Comparison of ENCODE assay signal across 12 mouse cellular contexts in genomic region chr9:44030646-44031045, GRCm38 (mm10). TPM values are rescaled to one million over a fixed set of nuclear protein-coding genes. Genes with fewer than 3 reads are reported as not detected.
"Had no signal": no experiment of that assay in that cellular context is flagged by ENCODE, and none has a peak within 500 bp of the region (broad histone marks: within the 10 kb centered on the region; RNA-seq: fewer than 3 reads in every experiment).

No protein-coding gene starts in this region.

- H3K27me3 ChIP-seq: kidney, embryonic 15.5 days; limb, embryonic 15.5 days; liver, embryonic 12.5 days; neural tube, embryonic 13.5 days had no signal

- H3K4me1 ChIP-seq: limb, embryonic 15.5 days; liver, embryonic 12.5 days; midbrain, embryonic 10.5 days; neural tube, embryonic 13.5 days had no signal

- DNase-seq: lung, postnatal 10 days; lung, postnatal 4 days; midbrain, embryonic 14.5 days; retina, postnatal 1 day; right cerebral cortex, postnatal 4 days; spleen, adult 18-20 months had no signal

- H3K27ac ChIP-seq: limb, embryonic 15.5 days; liver, embryonic 12.5 days; midbrain, embryonic 10.5 days; neural tube, embryonic 13.5 days had no signal

- H3K9me3 ChIP-seq: kidney, embryonic 15.5 days; limb, embryonic 15.5 days; liver, embryonic 12.5 days; midbrain, embryonic 10.5 days; neural tube, embryonic 13.5 days had no signal

- H3K36me3 ChIP-seq: kidney, embryonic 15.5 days; limb, embryonic 15.5 days; liver, embryonic 12.5 days; midbrain, embryonic 10.5 days; neural tube, embryonic 13.5 days had no signal

- H3K4me3 ChIP-seq: kidney, embryonic 15.5 days; limb, embryonic 15.5 days; liver, embryonic 12.5 days; midbrain, embryonic 10.5 days; neural tube, embryonic 13.5 days had no signal

- H3K9ac ChIP-seq: kidney, embryonic 15.5 days; limb, embryonic 15.5 days; liver, embryonic 12.5 days; lung, embryonic 14.5 days; neural tube, embryonic 13.5 days had no signal

- ATAC-seq: liver, embryonic 12.5 days had no signal

- H3K4me2 ChIP-seq: kidney, embryonic 15.5 days; limb, embryonic 15.5 days; liver, embryonic 12.5 days; lung, embryonic 14.5 days; neural tube, embryonic 13.5 days had no signal

RNA-seq across cellular contexts. Expression of gene Thy1, which starts 12.5 kb away (rescaled TPM):
- polyA plus RNA-seq: midbrain, embryonic 10.5 days had no signal
